Mouse (Mus musculus) myocyte (in vitro differentiated cells): ENCODE results near the gene Ky. TPM values are rescaled to one million over a fixed set of nuclear protein-coding genes. Genes with fewer than 3 reads are reported as not detected.
A peak's percentile ranks its signal among the peaks of the same experiment; 100 is the strongest.

Experiments
- H3K27me3 ChIP-seq: one replicate; pipeline ENCODE4 v1.6.1; 2011; ENCODE audit not compliant: control insufficient read depth, insufficient read depth, insufficient read length
- H3K36me3 ChIP-seq: one replicate; pipeline ENCODE4 v1.6.1; 2011; ENCODE audit not compliant: control insufficient read depth, insufficient read depth
- H3K4me2 ChIP-seq: one replicate; pipeline ENCODE4 v1.6.1; 2011; ENCODE audit warnings: low read depth, control low read depth
- H3K4me3 ChIP-seq: one replicate; pipeline ENCODE4 v1.5.1; 2011; ENCODE audit warnings: mild to moderate bottlenecking, control low read depth, moderate library complexity
- H3K79me2 ChIP-seq: one replicate; pipeline ENCODE4 v1.6.1; 2011; ENCODE audit not compliant: control insufficient read depth, insufficient read depth
- H3ac ChIP-seq: one replicate; pipeline ENCODE4 v1.6.1; 2011; ENCODE audit not compliant: control insufficient read depth, insufficient read length
- CEBPB ChIP-seq: IDR thresholded peaks from 2 replicates; pipeline ENCODE4 v1.6.1; 2011; ENCODE audit warnings: mild to moderate bottlenecking, moderate library complexity; ENCODE audit not compliant: poor library complexity, insufficient read depth, severe bottlenecking
- E2F4 ChIP-seq: IDR thresholded peaks from one replicate; pipeline ENCODE4 v1.6.1; 2011; ENCODE audit warnings: mild to moderate bottlenecking, control low read depth, moderate library complexity; ENCODE audit not compliant: insufficient read depth
- MAX ChIP-seq: IDR thresholded peaks from one replicate; pipeline ENCODE4 v1.6.1; 2011; ENCODE audit warnings: low read depth, mild to moderate bottlenecking, control low read depth
- MYOD1 ChIP-seq, 3 experiments: IDR thresholded peaks; one replicate each; pipeline ENCODE4 v1.6.1; 2011; ENCODE audit warnings: control low read depth in 2 of 3, low read depth in 2 of 3, mild to moderate bottlenecking in 2 of 3, moderate library complexity in 1 of 3; ENCODE audit not compliant: insufficient read length in 2 of 3, control insufficient read depth in 1 of 3
- MYOG ChIP-seq, 3 experiments: IDR thresholded peaks; one replicate each; pipeline ENCODE4 v1.6.1; 2011; ENCODE audit warnings: control low read depth in 2 of 3, low read depth in 2 of 3, mild to moderate bottlenecking in 2 of 3; ENCODE audit not compliant: insufficient read length in 2 of 3, control insufficient read depth in 1 of 3, insufficient read depth in 1 of 3
- POLR2A ChIP-seq: IDR thresholded peaks from one replicate; pipeline ENCODE4 v1.6.1; 2011; ENCODE audit warnings: low read depth, mild to moderate bottlenecking, control low read depth, moderate library complexity; ENCODE audit not compliant: insufficient read length
- POLR2AphosphoS2 ChIP-seq: IDR thresholded peaks from one replicate; pipeline ENCODE4 v1.6.1; 2011; ENCODE audit warnings: low read depth, control low read depth; ENCODE audit not compliant: insufficient read length
- REST ChIP-seq: IDR thresholded peaks from one replicate; pipeline ENCODE4 v1.6.1; 2011; ENCODE audit warnings: mild to moderate bottlenecking, control low read depth, moderate library complexity; ENCODE audit not compliant: insufficient read depth, insufficient read length
- SRF ChIP-seq: IDR thresholded peaks from one replicate; pipeline ENCODE4 v1.6.1; 2011; ENCODE audit warnings: low read depth; ENCODE audit not compliant: control insufficient read depth, insufficient read length
- TCF12 ChIP-seq: IDR thresholded peaks from one replicate; pipeline ENCODE4 v1.6.1; 2011; ENCODE audit warnings: mild to moderate bottlenecking, control low read depth; ENCODE audit not compliant: poor library complexity, insufficient read depth, severe bottlenecking
- TCF3 ChIP-seq: IDR thresholded peaks from one replicate; pipeline ENCODE4 v1.6.1; 2011; ENCODE audit warnings: low read depth, control low read depth; ENCODE audit not compliant: insufficient read length
- USF1 ChIP-seq: IDR thresholded peaks from one replicate; pipeline ENCODE4 v1.6.1; 2011; ENCODE audit warnings: low read depth, mild to moderate bottlenecking, control low read depth, moderate library complexity
- polyA plus RNA-seq: library from polyadenylated mRNA; unstranded; fragments of >200 nt; fragmentation: generic; extraction: Trizol; gene quantifications from one replicate; pipeline ENCODE4 v1.2.1, GENCODE M21; 2012; ENCODE audit warnings: missing spikeins

The Ky gene
- polyA plus RNA-seq, 1 experiment = 0.40 TPM

DNA sequence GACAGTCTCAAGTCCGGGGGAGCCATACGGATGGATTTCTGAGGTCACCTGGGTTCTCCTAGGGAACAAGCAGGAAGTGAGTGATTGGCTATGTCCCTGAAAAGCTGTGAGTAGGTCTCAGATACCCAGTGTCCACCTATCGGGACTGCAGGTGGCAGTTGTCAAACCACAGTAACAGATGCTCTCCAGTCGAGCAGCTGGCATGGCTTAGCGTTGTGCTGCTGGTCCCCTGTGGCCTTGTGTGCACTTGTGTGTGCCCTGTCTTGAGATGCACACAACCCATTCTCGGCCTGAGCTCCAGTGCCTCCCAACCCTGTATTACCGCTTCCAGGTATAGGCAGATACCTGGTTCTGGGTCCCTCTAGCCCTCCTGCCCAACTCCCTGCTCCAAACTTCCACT, 23.0 kb downstream of the Ky start:
- Histone ChIP-seq H3K4me3 (no peak overlapping the region), H3K27me3 (peaks cover 14% of the 10 kb centered on the region), H3K4me2 (no peak overlapping the region), H3K36me3 (no peaks in the 10 kb centered on the region), H3K79me2 (no peaks in the 10 kb centered on the region), H3ac (no peak overlapping the region)
- peak in 2 of 3 experiments; percentile 82 to 84 for TF ChIP-seq MYOG (IDR thresholded peaks at IDR 0.05; ENCODE audit: control insufficient read depth in 1 of 3, insufficient read depth in 1 of 3, insufficient read length in 2 of 3, low read depth in 2 of 3)
- no peak for TF ChIP-seq SRF
- no peak for TF ChIP-seq TCF12
- TF ChIP-seq TCF3 = peak; percentile 30
- TF ChIP-seq CEBPB = no peak
- no peak for TF ChIP-seq MAX
- TF ChIP-seq MYOD1 (IDR thresholded peaks at IDR 0.05; ENCODE audit: control insufficient read depth in 1 of 3, insufficient read length in 2 of 3, low read depth in 2 of 3) = peak in 1 of 3 experiments; percentile 2
- TF ChIP-seq POLR2A = no peak
- TF ChIP-seq E2F4 = no peak
- TF ChIP-seq REST = no peak
- no peak for TF ChIP-seq USF1
- TF ChIP-seq POLR2AphosphoS2 = no peak

DNA sequence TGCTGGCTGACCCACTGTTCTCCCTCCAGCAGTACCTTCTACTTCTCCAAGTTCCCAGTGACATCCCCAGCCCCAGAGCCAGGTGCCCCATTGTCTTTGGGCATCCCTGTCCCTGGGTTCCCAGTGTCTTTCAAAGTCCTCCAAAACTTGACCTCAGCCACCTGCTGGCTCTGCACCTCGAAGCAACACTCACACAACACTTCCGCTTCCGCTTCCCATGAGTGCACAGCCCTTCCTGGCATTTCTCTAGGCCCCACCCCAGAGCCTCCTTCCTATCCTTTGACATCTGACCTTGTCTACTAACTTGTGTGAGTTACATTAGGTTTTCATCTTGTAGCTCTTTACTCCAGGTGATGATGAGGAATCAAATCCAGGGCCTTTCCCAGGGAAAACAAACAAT, 23.5 kb downstream of the Ky start:
- Histone ChIP-seq H3ac (no peak overlapping the region), H3K4me3 (no peak overlapping the region), H3K36me3 (no peaks in the 10 kb centered on the region), H3K4me2 (no peak overlapping the region), H3K79me2 (no peaks in the 10 kb centered on the region), H3K27me3 (peaks cover 14% of the 10 kb centered on the region)
- TF ChIP-seq SRF = no peak

DNA sequence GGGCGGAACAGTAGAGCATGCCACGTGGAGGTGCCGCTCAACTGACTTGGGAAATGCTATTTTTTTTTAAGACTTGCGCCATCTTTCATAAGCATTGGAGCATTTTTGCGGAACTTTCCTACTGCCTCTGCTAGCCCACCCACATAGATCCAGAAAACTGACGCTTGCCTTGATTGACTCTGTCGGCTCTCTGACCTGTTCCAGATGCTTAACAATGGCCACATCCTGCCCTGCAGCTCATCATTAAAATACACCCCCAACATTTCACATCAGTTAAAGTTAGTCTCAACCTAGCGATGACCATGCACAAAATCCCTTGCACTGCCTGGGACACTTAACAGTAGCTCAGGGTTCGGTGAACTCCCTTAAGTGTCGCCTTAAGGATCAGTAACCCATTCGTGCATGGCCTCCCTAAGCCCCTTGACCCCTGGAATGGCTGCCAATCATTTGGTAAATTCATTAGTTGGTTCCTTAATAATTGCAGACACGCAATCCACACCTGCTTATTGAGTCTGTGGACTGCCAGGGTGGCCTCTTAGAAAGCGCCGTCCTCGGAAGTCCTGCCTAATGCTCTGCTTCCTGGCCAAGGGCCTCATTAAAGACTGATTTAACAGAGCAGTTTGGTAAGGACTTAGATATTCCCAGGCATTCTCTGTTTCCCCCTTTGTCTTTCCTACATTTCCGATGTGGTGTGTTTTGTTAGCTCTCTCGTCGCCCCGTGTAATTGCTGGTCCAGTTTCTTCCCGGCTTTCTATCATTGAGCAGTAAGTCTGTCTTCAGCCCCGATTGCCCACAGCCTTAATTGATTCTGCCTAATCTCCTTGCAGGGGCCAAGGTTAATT, 25.7 kb downstream of the Ky start:
- Histone ChIP-seq H3K27me3 (peaks cover 14% of the 10 kb centered on the region), H3K4me3 (no peak overlapping the region), H3K36me3 (no peaks in the 10 kb centered on the region), H3ac (no peak overlapping the region), H3K4me2 (no peak overlapping the region), H3K79me2 (no peaks in the 10 kb centered on the region)
- no peak for TF ChIP-seq POLR2AphosphoS2
- no peak for TF ChIP-seq USF1
- no peak for TF ChIP-seq CEBPB
- no peak for TF ChIP-seq TCF12
- no peak for TF ChIP-seq SRF
- no peak for TF ChIP-seq MYOD1 (IDR thresholded peaks at IDR 0.05; ENCODE audit: control insufficient read depth in 1 of 3, insufficient read length in 2 of 3, low read depth in 2 of 3)
- TF ChIP-seq E2F4 = no peak

DNA sequence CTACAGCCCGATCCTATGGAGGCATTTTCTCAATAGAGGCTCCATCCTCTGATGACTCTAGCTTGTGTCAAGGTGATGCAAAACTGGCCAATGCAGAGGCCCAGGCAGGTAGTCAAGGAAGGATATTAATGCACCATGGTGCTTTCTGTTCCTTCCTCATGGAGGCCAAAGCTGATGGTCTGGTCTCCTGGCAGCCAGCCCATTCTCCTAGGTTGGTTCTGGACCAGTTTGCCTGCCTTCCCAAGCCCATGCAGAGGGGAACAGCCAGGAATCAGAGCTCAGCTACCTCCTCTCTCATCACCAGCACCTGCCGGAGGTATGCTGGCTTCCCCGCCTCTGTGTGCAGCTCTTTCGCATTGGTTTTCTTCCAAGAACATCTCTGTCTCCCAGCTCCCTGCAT, 31.4 kb downstream of the Ky start:
- Histone ChIP-seq H3K27me3 (no peaks in the 10 kb centered on the region), H3ac (no peak overlapping the region), H3K4me2 (no peak overlapping the region), H3K36me3 (no peaks in the 10 kb centered on the region), H3K4me3 (no peak overlapping the region), H3K79me2 (no peaks in the 10 kb centered on the region)
- no peak for TF ChIP-seq POLR2A
- TF ChIP-seq REST = no peak
- no peak for TF ChIP-seq CEBPB
- TF ChIP-seq E2F4 = no peak
- no peak for TF ChIP-seq USF1
- no peak for TF ChIP-seq SRF
- no peak for TF ChIP-seq TCF12
- no peak for TF ChIP-seq MYOD1 (IDR thresholded peaks at IDR 0.05; ENCODE audit: control insufficient read depth in 1 of 3, insufficient read length in 2 of 3, low read depth in 2 of 3)
- no peak for TF ChIP-seq POLR2AphosphoS2
- no peak for TF ChIP-seq MYOG (IDR thresholded peaks at IDR 0.05; ENCODE audit: control insufficient read depth in 1 of 3, insufficient read depth in 1 of 3, insufficient read length in 2 of 3, low read depth in 2 of 3)
- no peak for TF ChIP-seq TCF3
- no peak for TF ChIP-seq MAX

DNA sequence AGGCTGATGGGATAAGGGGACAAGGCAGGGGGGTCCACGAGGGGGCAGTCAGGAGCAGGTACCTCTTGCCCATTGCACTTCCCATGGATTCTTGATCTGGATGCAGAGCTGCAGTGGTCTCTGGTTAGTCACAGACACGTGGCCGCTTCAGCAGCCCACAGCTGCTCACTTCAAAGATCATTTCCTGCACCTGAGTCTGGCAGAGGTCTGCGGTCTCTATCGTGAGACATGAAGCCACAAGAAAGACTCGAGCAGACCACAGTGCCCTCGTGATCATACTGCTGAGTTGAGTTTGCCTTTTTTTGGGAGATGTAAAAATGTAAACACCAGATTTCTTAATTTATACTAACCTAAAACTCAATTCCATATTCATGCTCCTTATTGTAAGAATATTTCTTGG, 34.1 kb downstream of the Ky start:
- no peak overlapping the region for H3K4me3 ChIP-seq
- no peak overlapping the region for H3K4me2 ChIP-seq
- no peaks in the 10 kb centered on the region for H3K79me2 ChIP-seq
- no peaks in the 10 kb centered on the region for H3K27me3 ChIP-seq
- H3ac ChIP-seq = no peak overlapping the region
- no peak for TF ChIP-seq SRF
- TF ChIP-seq POLR2A = no peak
- no peak for TF ChIP-seq E2F4
- no peak for TF ChIP-seq USF1
- no peak for TF ChIP-seq POLR2AphosphoS2
- no peak for TF ChIP-seq TCF12
- H3K36me3 ChIP-seq = no peaks in the 10 kb centered on the region
